Mouse (Mus musculus) midbrain, postnatal 0 days (tissue): ENCODE measurements around the gene Ano6. TPM values are rescaled to one million over a fixed set of nuclear protein-coding genes. Genes with fewer than 3 reads are reported as not detected.
A peak's percentile ranks its signal among the peaks of the same experiment; 100 is the strongest.

Source experiments
- ATAC-seq: fragments of 200-750 bp; cut with Nextera tagmentation; 2 replicates; pipeline ENCODE4 v1.8.0; 2017; ENCODE audit warnings: moderate number of reproducible peaks, mild to moderate bottlenecking, moderate TSS enrichment, moderate library complexity; ENCODE audit not compliant: low FRiP score
- DNase-seq: peaks from one replicate; pipeline ENCODE4 v3.0.0-alpha.2; 2015; ENCODE audit warnings: low spot score
- H3K27ac ChIP-seq: fragments of 300-500 bp; sonication (generic); 2 replicates; pipeline ENCODE4 v1.5.1; 2014; ENCODE audit warnings: low read depth, mild to moderate bottlenecking, low read length, mixed read lengths
- H3K27me3 ChIP-seq: fragments of 300-500 bp; sonication (generic); 2 replicates; pipeline ENCODE4 v1.6.1; 2014; ENCODE audit warnings: low read length, control low read depth, mixed read lengths; ENCODE audit not compliant: insufficient read depth
- H3K36me3 ChIP-seq: fragments of 300-500 bp; sonication (generic); 2 replicates; pipeline ENCODE4 v1.6.1; 2014; ENCODE audit warnings: low read length, control low read depth, mixed read lengths; ENCODE audit not compliant: insufficient read depth
- H3K4me1 ChIP-seq: fragments of 300-500 bp; sonication (generic); 2 replicates; pipeline ENCODE4 v1.6.1; 2014; ENCODE audit warnings: mild to moderate bottlenecking, control low read depth, antibody characterized with exemption, low read length, mixed read lengths; ENCODE audit not compliant: insufficient read depth
- H3K4me2 ChIP-seq: fragments of 300-500 bp; sonication (generic); 2 replicates; pipeline ENCODE4 v1.6.1; 2014; ENCODE audit warnings: low read depth, mild to moderate bottlenecking, low read length, mixed read lengths; ENCODE audit not compliant: poor library complexity, severe bottlenecking
- H3K4me3 ChIP-seq: fragments of 300-500 bp; sonication (generic); 2 replicates; pipeline ENCODE4 v1.5.1; 2014; ENCODE audit warnings: low read depth, mild to moderate bottlenecking, low read length, moderate library complexity
- H3K9ac ChIP-seq: fragments of 300-500 bp; sonication (generic); replicated peaks from 2 replicates; pipeline ENCODE4 v1.6.1; 2014; ENCODE audit warnings: mild to moderate bottlenecking, low read length, moderate library complexity, mixed read lengths; ENCODE audit not compliant: poor library complexity, severe bottlenecking
- H3K9me3 ChIP-seq: fragments of 300-500 bp; sonication (generic); 2 replicates; pipeline ENCODE4 v1.6.1; 2016; ENCODE audit warnings: low read length, control low read depth
- CTCF ChIP-seq: IDR thresholded peaks from 2 replicates; pipeline ENCODE4 v1.5.1; 2016; ENCODE audit warnings: antibody characterized with exemption, mild to moderate bottlenecking
- WGBS: fragments of 180-500 bp; shearing (Covaris S2); extraction: QIAGEN DNeasy Blood & Tissue Kit; methylation state at CpG from one replicate; pipeline ENCODE4 v1.1.7; 2014; 5-methylcytosine and 5-hydroxymethylcytosine counted together
- polyA plus RNA-seq: library from polyadenylated mRNA; unstranded; fragments of >200 nt; fragmentation: Nextera tagmentation; extraction: Ambion mirVana; gene quantifications from 2 replicates; pipeline ENCODE4 v1.2.1, GENCODE M21; 2015
- total RNA-seq: library from RNA; depleted of rRNA; stranded (reverse); fragments of >200 nt; gene quantifications from 2 replicates; pipeline ENCODE4 v1.2.3, GENCODE M21; 2014

The Ano6 gene
- total and polyA plus RNA-seq, 2 experiments from 2014 or later: 19.9 to 35.0 TPM

- Histone ChIP-seq H3K27me3 (no peaks in the 10 kb centered on the region), H3K4me1 (no peaks in the 10 kb centered on the region; the same call in 1 of the 2 replicates), H3K4me2 (peak overlapping the region; percentile 83), H3K4me3 (no peak overlapping the region), H3K27ac (no peak overlapping the region), H3K36me3 (no peaks in the 10 kb centered on the region), H3K9ac (no peak overlapping the region), H3K9me3 (no peaks in the 10 kb centered on the region)
- DNase-seq (no peak), ATAC-seq (no peak)
- peak; percentile 64 for TF ChIP-seq CTCF
- WGBS: 81% methylated on average over 25 of the region's 25 CpGs
Measured at GRCm38 (mm10) chr15:95792261-95793260, 1.9 kb downstream of the Ano6 start.

GRCm38 (mm10) chr15:95793748-95794491 lies 3.3 kb downstream of the Ano6 start:
- ATAC-seq (no peak), DNase-seq (no peak)
- no peak for TF ChIP-seq CTCF
- Histone ChIP-seq H3K9ac (no peak overlapping the region), H3K4me3 (no peak overlapping the region), H3K36me3 (no peaks in the 10 kb centered on the region), H3K27me3 (no peaks in the 10 kb centered on the region), H3K9me3 (no peaks in the 10 kb centered on the region), H3K27ac (no peak overlapping the region), H3K4me1 (no peaks in the 10 kb centered on the region; the same call in 1 of the 2 replicates), H3K4me2 (no peak overlapping the region)
- WGBS: 93% methylated on average over 9 of the region's 9 CpGs

- 78% methylated on average over 10 of the region's 10 CpGs for WGBS
- H3K4me1 ChIP-seq: no peaks in the 10 kb centered on the region; the same call in 1 of the 2 replicates
- H3K27ac ChIP-seq: no peak overlapping the region
- ATAC-seq: no peak
- H3K9ac ChIP-seq: no peak overlapping the region
- no peaks in the 10 kb centered on the region for H3K27me3 ChIP-seq
- no peaks in the 10 kb centered on the region for H3K9me3 ChIP-seq
- TF ChIP-seq CTCF: no peak
- no peak overlapping the region for H3K4me2 ChIP-seq
- no peak overlapping the region for H3K4me3 ChIP-seq
- H3K36me3 ChIP-seq: no peaks in the 10 kb centered on the region
- DNase-seq: no peak
Measured at GRCm38 (mm10) chr15:95794611-95795565, 4.2 kb downstream of the Ano6 start.

- no peak for TF ChIP-seq CTCF
- Histone ChIP-seq H3K4me2 (no peak overlapping the region), H3K4me1 (no peaks in the 10 kb centered on the region; the same call in 1 of the 2 replicates), H3K36me3 (no peaks in the 10 kb centered on the region), H3K27ac (no peak overlapping the region), H3K9me3 (no peaks in the 10 kb centered on the region), H3K27me3 (no peaks in the 10 kb centered on the region), H3K9ac (no peak overlapping the region), H3K4me3 (no peak overlapping the region)
- ATAC-seq (no peak), DNase-seq (no peak)
- 86% methylated on average over 5 of the region's 5 CpGs for WGBS
Measured at GRCm38 (mm10) chr15:95796062-95796461, 5.4 kb downstream of the Ano6 start.

GRCm38 (mm10) chr15:95797144-95797983 lies 6.7 kb downstream of the Ano6 start:
- Histone ChIP-seq H3K9ac (no peak overlapping the region), H3K4me3 (no peak overlapping the region), H3K27me3 (no peaks in the 10 kb centered on the region), H3K4me1 (peaks cover 4% of the 10 kb centered on the region; the same call in 1 of the 2 replicates), H3K4me2 (no peak overlapping the region), H3K9me3 (no peaks in the 10 kb centered on the region), H3K36me3 (no peaks in the 10 kb centered on the region), H3K27ac (no peak overlapping the region)
- no peak for DNase-seq
- ATAC-seq: no peak
- no peak for TF ChIP-seq CTCF
- WGBS: 71% methylated on average over 9 of the region's 9 CpGs
